Mouse (Mus musculus) bone marrow, adult 2 months (tissue): ENCODE results near the gene Ankfy1.

Experiments
- CTCF ChIP-seq: fragments of 200-500 bp; IDR thresholded peaks from 2 replicates; pipeline ENCODE4 v1.5.1; 2011; ENCODE audit warnings: low read length, control low read depth; ENCODE audit not compliant: control insufficient read depth, insufficient read depth
- POLR2A ChIP-seq: fragments of 200-500 bp; IDR thresholded peaks from 2 replicates; pipeline ENCODE4 v1.6.1; 2011; ENCODE audit warnings: low read depth, mild to moderate bottlenecking, control low read depth, low read length, borderline replicate concordance; ENCODE audit not compliant: control insufficient read depth

DNA sequence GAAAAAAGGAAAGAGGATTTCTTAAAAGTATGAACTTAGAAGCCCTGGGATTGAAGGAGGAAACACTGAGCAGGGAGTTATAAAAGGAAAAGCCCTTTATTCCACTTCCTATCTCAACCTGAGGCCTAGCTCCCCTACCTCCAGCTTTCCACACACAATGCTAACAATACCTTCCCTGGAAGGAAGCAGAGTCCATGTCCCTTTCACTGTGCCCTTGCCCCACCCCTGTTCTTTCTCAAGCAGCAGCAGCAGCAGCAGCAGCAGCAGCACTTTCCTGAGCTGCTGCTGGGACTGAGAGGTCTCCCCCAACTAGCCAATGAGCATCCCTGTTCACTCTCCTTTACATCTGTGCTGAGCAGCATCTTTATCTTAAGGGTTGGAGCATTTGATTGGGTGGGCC, 89.2 kb downstream of the Ankfy1 start:
- no peak for TF ChIP-seq POLR2A
- no peak for TF ChIP-seq CTCF
